Mouse (Mus musculus): Measurements from ENCODE around the gene Dcdc2a. TPM values are rescaled to one million over a fixed set of nuclear protein-coding genes. Genes with fewer than 3 reads are reported as not detected.

Dcdc2a gene
- polyA plus RNA-seq, 1 experiment from 2014 or later = 3.9 TPM

Other genes with a start within 250 kb of the Dcdc2a start
- 49.6 and 53.3 TPM in 2 replicates for gene Acot13, start 224.5 kb upstream of the Dcdc2a start, polyA plus RNA-seq (2015; fragmentation: Nextera tagmentation; extraction: Ambion mirVana)
- gene Tdp2, start 224.3 kb upstream of the Dcdc2a start, polyA plus RNA-seq (2015; fragmentation: Nextera tagmentation; extraction: Ambion mirVana) = 26.5 and 32.0 TPM in 2 replicates
- gene D130043K22Rik, start 210.9 kb upstream of the Dcdc2a start, polyA plus RNA-seq (2015; fragmentation: Nextera tagmentation; extraction: Ambion mirVana) = 8.9 and 10.2 TPM in 2 replicates
- 12.8 and 14.0 TPM in 2 replicates for gene Aldh5a1, start 118.3 kb upstream of the Dcdc2a start, polyA plus RNA-seq (2015; fragmentation: Nextera tagmentation; extraction: Ambion mirVana)
- 2.8 and 3.5 TPM in 2 replicates for gene Gpld1, start 112.9 kb upstream of the Dcdc2a start, polyA plus RNA-seq (2015; fragmentation: Nextera tagmentation; extraction: Ambion mirVana)
- 14.9 and 19.3 TPM in 2 replicates for gene Mrs2, start 35.6 kb upstream of the Dcdc2a start, polyA plus RNA-seq (2015; fragmentation: Nextera tagmentation; extraction: Ambion mirVana)
- 93.9 and 96.6 TPM in 2 replicates for gene Nrsn1, start 214.5 kb downstream of the Dcdc2a start, polyA plus RNA-seq (2015; fragmentation: Nextera tagmentation; extraction: Ambion mirVana)

Data from midbrain, embryonic 16.5 days (tissue).